Mouse (Mus musculus): ENCODE measurements around the gene Lrrc57. TPM values are rescaled to one million over a fixed set of nuclear protein-coding genes. Genes with fewer than 3 reads are reported as not detected.
"Not testable (repeated sequence)": the region's sequence is repeated elsewhere in the genome, so short reads cannot be mapped to it uniquely, and the experiment has no call there.

Gene Lrrc57
- total and polyA plus RNA-seq, 2 experiments from 2014 or later, result 26.6 to 39.5 TPM

DNA sequence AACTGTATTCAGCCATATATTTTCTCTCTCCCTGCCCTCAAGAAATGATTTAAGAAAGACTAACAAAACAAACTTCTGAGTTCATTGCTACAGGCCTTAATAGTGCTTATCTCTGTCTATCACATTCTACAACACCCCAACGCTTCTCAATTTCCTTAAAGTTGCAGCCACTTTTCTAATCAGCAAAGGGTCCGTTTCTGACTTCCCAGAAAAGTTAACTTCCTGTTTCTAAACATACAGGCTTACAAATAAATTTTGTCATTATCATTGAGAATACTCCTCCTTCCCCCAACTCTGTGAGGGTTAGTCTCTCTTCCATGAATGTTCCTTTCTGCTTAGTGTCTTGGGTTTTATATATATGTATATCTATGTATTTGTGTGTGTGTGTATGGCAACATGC is 44.0 kb downstream of the Lrrc57 start:
- Histone ChIP-seq H3K9me3 (ENCODE audit: low read length) (no peaks in the 10 kb centered on the region), H3K4me3 (ENCODE audit: low read length) (no peak overlapping the region), H3K27ac (no peak overlapping the region), H3K4me1 (ENCODE audit: insufficient read depth, low read length) (peaks cover 10% of the 10 kb centered on the region), H3K9ac (replicated peaks; ENCODE audit: low read length) (no peak overlapping the region), H3K4me2 (ENCODE audit: low read depth, low read length) (no peak overlapping the region), H3K27me3 (ENCODE audit: insufficient read depth, low read length) (no peaks in the 10 kb centered on the region), H3K36me3 (ENCODE audit: insufficient read depth, low read length) (no peaks in the 10 kb centered on the region)
- no peak for DNase-seq (ENCODE audit: low spot score)
- no peak for TF ChIP-seq CTCF (IDR thresholded peaks at IDR 0.05; ENCODE audit: low read depth)
- WGBS, result 91% methylated on average over 2 of the region's 2 CpGs
- no peak for ATAC-seq

GRCm38 (mm10) chr2:120564548-120565188 is 44.7 kb downstream of the Lrrc57 start:
- not testable (repeated sequence) for H3K27ac ChIP-seq; H3K4me3 ChIP-seq (ENCODE audit: low read length); H3K9me3 ChIP-seq (ENCODE audit: low read length); ATAC-seq; H3K4me2 ChIP-seq (ENCODE audit: low read depth, low read length); H3K27me3 ChIP-seq (ENCODE audit: insufficient read depth, low read length); DNase-seq (ENCODE audit: low spot score); H3K36me3 ChIP-seq (ENCODE audit: insufficient read depth, low read length); H3K9ac ChIP-seq (replicated peaks; ENCODE audit: low read length)
- H3K4me1 ChIP-seq (ENCODE audit: insufficient read depth, low read length), result peaks cover 10% of the 10 kb centered on the region
- WGBS, result 96% methylated on average over 4 of the region's 4 CpGs

- 0 out of 2 replicates have a peak, but pooled peaks have one; percentile 4 for TF ChIP-seq CTCF (IDR thresholded peaks at IDR 0.05; ENCODE audit: low read depth)
- WGBS, result under 1% methylated on average over 49 of the region's 50 CpGs
- Histone ChIP-seq H3K27ac (peak within 1 kb of the TSS; percentile 81), H3K4me2 (ENCODE audit: low read depth, low read length) (peak within 1 kb of the TSS; percentile 80), H3K9ac (replicated peaks; ENCODE audit: low read length) (peak within 1 kb of the TSS; percentile 91), H3K4me3 (ENCODE audit: low read length) (peak within 1 kb of the TSS; percentile 94), H3K9me3 (ENCODE audit: low read length) (no peaks in the 10 kb centered on the region), H3K27me3 (ENCODE audit: insufficient read depth, low read length) (no peaks in the 10 kb centered on the region), H3K36me3 (ENCODE audit: insufficient read depth, low read length) (no peaks in the 10 kb centered on the region), H3K4me1 (ENCODE audit: insufficient read depth, low read length) (peaks cover 7% of the 10 kb centered on the region)
- peak; percentile 94 for DNase-seq (ENCODE audit: low spot score)
- peak; percentile 91 for ATAC-seq
Observed at GRCm38 (mm10) chr2:120563235-120563990, 45.9 kb downstream of the Lrrc57 start, which contains the start of gene Zfp106. Zfp106 (minus strand) TSS chr2:120563843.

DNA sequence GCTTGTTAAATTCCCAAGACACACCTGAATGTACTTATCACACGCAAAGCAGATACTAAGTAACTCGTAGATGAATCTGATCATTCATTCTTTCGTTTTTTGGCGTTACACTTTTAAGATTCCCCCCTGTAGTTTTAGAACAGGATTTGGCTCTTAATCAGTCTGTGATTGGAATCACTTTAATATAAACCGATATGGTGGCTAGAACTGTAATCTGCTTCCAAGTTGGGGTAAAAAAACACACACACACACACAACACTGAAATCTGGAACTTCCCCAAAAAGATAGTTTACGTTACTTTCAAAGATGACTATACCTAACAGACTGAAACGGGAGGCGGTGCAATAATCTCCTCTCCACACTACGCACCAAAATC is 46.5 kb downstream of the Lrrc57 start:
- peak overlapping the region; percentile 94 for H3K4me3 ChIP-seq (ENCODE audit: low read length)
- H3K9ac ChIP-seq (replicated peaks; ENCODE audit: low read length), result peak overlapping the region; percentile 91
- H3K36me3 ChIP-seq (ENCODE audit: insufficient read depth, low read length), result no peaks in the 10 kb centered on the region
- H3K27ac ChIP-seq, result peak overlapping the region; percentile 81
- no peaks in the 10 kb centered on the region for H3K27me3 ChIP-seq (ENCODE audit: insufficient read depth, low read length)
- no peak for TF ChIP-seq CTCF (IDR thresholded peaks at IDR 0.05; ENCODE audit: low read depth)
- peaks cover 3% of the 10 kb centered on the region for H3K4me1 ChIP-seq (ENCODE audit: insufficient read depth, low read length)
- no peaks in the 10 kb centered on the region for H3K9me3 ChIP-seq (ENCODE audit: low read length)
- H3K4me2 ChIP-seq (ENCODE audit: low read depth, low read length), result peak overlapping the region; percentile 80
- 22% methylated on average over 9 of the region's 9 CpGs for WGBS
- DNase-seq (ENCODE audit: low spot score), result no peak
- no peak for ATAC-seq

DNA sequence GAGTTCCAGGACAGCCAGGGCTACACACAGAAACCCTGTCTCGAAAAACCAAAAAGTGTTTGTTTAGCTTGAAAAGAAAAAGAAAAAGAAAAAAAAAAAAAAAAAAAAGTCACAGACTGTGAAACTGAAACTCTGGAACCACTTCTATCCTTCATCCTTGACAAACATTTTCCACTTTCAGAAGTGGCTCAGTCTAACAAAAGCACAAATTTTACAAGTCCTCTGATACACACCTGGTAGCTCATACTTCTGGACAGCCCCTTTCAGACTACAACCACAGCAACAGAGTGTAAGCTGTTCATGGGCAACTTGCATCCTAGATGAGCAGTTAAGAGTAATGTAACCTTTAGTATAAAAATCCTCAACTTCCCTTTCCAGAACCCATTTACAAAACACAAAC is 47.8 kb downstream of the Lrrc57 start:
- no peak for TF ChIP-seq CTCF (IDR thresholded peaks at IDR 0.05; ENCODE audit: low read depth)

DNA sequence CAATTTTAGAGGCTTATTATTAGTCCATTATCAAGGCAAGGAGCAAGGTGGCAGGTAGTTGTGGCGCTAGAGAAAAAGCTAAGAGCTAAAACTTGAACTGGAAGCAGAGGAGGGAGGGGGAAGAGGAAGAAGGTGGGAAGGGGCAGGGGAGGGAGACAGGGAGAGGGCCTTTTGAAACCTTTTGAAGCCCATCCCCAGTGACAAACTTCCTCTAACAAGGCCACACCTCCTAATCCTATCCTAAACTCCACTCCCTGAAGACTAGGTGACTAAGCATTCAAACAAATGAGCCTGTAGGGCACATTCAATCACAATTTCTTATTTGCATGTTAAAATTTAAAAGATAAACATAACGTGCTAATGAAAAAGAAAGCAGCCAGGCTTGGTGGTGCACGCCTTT is 50.5 kb downstream of the Lrrc57 start:
- no peaks in the 10 kb centered on the region for H3K36me3 ChIP-seq (ENCODE audit: insufficient read depth, low read length)
- H3K27ac ChIP-seq, result no peak overlapping the region
- no peak overlapping the region for H3K4me2 ChIP-seq (ENCODE audit: low read depth, low read length)
- no peak overlapping the region for H3K9ac ChIP-seq (replicated peaks; ENCODE audit: low read length)
- no peak overlapping the region for H3K4me3 ChIP-seq (ENCODE audit: low read length)
- no peaks in the 10 kb centered on the region for H3K9me3 ChIP-seq (ENCODE audit: low read length)
- no peak for ATAC-seq
- WGBS, result 87% methylated on average over 3 of the region's 3 CpGs
- H3K27me3 ChIP-seq (ENCODE audit: insufficient read depth, low read length), result no peaks in the 10 kb centered on the region
- H3K4me1 ChIP-seq (ENCODE audit: insufficient read depth, low read length), result no peaks in the 10 kb centered on the region
- DNase-seq (ENCODE audit: low spot score), result no peak
- TF ChIP-seq CTCF (IDR thresholded peaks at IDR 0.05; ENCODE audit: low read depth), result no peak

More for the DNA sequence above, 47.8 kb downstream of the Lrrc57 start:
- ATAC-seq, result no peak
- no peaks in the 10 kb centered on the region for H3K27me3 ChIP-seq (ENCODE audit: insufficient read depth, low read length)
- WGBS, result 81% methylated on average over 1 of the region's 1 CpGs
- no peak overlapping the region for H3K9ac ChIP-seq (replicated peaks; ENCODE audit: low read length)
- H3K36me3 ChIP-seq (ENCODE audit: insufficient read depth, low read length), result no peaks in the 10 kb centered on the region
- H3K9me3 ChIP-seq (ENCODE audit: low read length), result no peaks in the 10 kb centered on the region
- no peak for DNase-seq (ENCODE audit: low spot score)
- no peaks in the 10 kb centered on the region for H3K4me1 ChIP-seq (ENCODE audit: insufficient read depth, low read length)
- H3K27ac ChIP-seq, result no peak overlapping the region
- H3K4me2 ChIP-seq (ENCODE audit: low read depth, low read length), result no peak overlapping the region
- no peak overlapping the region for H3K4me3 ChIP-seq (ENCODE audit: low read length)

DNA sequence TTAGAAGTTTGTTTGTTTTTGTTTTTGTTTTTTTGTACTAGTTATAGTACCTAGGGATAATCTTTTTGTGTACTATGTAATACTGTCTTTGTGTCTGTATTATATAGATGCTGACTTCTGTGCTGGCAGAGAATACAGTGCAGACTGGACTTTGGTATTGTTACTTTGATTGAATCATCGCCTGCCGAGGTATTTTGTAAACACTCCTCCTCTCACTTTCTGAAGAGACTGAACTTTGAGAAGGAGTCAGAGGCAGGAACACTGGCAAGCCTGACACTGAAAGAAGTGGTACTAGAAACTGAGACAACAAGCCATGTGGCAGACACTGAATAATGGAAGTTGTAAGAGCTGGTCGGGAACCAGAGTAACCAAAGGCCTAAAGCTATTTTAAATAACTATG is 52.5 kb downstream of the Lrrc57 start:
- no peak overlapping the region for H3K4me3 ChIP-seq (ENCODE audit: low read length)
- no peak for ATAC-seq
- H3K4me2 ChIP-seq (ENCODE audit: low read depth, low read length), result no peak overlapping the region
- H3K27ac ChIP-seq, result no peak overlapping the region
- no peaks in the 10 kb centered on the region for H3K27me3 ChIP-seq (ENCODE audit: insufficient read depth, low read length)
- H3K36me3 ChIP-seq (ENCODE audit: insufficient read depth, low read length), result 0 out of 2 replicates have a peak, but pooled peaks cover 5% of the 10 kb centered on the region
- H3K9ac ChIP-seq (replicated peaks; ENCODE audit: low read length), result no peak overlapping the region
- WGBS, result 63% methylated on average over 3 of the region's 3 CpGs
- DNase-seq (ENCODE audit: low spot score), result no peak
- H3K9me3 ChIP-seq (ENCODE audit: low read length), result no peaks in the 10 kb centered on the region
- no peaks in the 10 kb centered on the region for H3K4me1 ChIP-seq (ENCODE audit: insufficient read depth, low read length)
- TF ChIP-seq CTCF (IDR thresholded peaks at IDR 0.05; ENCODE audit: low read depth), result no peak

Other genes with a start within 250 kb of the Lrrc57 start
- gene Ganc, start 205.6 kb downstream of the Lrrc57 start, total RNA-seq (2014; rRNA removed), result 7.5 and 10.5 TPM in 2 replicates
- gene Ganc, start 205.6 kb downstream of the Lrrc57 start, polyA plus RNA-seq (2015; fragmentation: Nextera tagmentation; extraction: Ambion mirVana), result 8.2 and 9.1 TPM in 2 replicates
- 23.2 and 25.0 TPM in 2 replicates for gene Tmem87a, start 205.4 kb downstream of the Lrrc57 start, total RNA-seq (2014; rRNA removed)
- 7.4 and 7.9 TPM in 2 replicates for gene Tmem87a, start 205.4 kb downstream of the Lrrc57 start, polyA plus RNA-seq (2015; fragmentation: Nextera tagmentation; extraction: Ambion mirVana)
- 0.42 and 5.5 TPM in 2 replicates for gene Capn3, start 153.5 kb downstream of the Lrrc57 start, total RNA-seq (2014; rRNA removed)
- gene Capn3, start 153.5 kb downstream of the Lrrc57 start, polyA plus RNA-seq (2015; fragmentation: Nextera tagmentation; extraction: Ambion mirVana), result 1.2 TPM in 2 replicates
- 58.9 and 61.5 TPM in 2 replicates for gene Zfp106, start 45.7 kb downstream of the Lrrc57 start, total RNA-seq (2014; rRNA removed)
- gene Zfp106, start 45.7 kb downstream of the Lrrc57 start, polyA plus RNA-seq (2015; fragmentation: Nextera tagmentation; extraction: Ambion mirVana), result 40.3 and 41.6 TPM in 2 replicates
- gene Snap23, start 41.8 kb downstream of the Lrrc57 start, total RNA-seq (2014; rRNA removed), result 14.7 and 20.7 TPM in 2 replicates
- 10.7 and 13.1 TPM in 2 replicates for gene Snap23, start 41.8 kb downstream of the Lrrc57 start, polyA plus RNA-seq (2015; fragmentation: Nextera tagmentation; extraction: Ambion mirVana)
- 21.2 and 22.7 TPM in 2 replicates for gene Haus2, start 137 bp downstream of the Lrrc57 start, total RNA-seq (2014; rRNA removed)
- gene Haus2, start 137 bp downstream of the Lrrc57 start, polyA plus RNA-seq (2015; fragmentation: Nextera tagmentation; extraction: Ambion mirVana), result 36.4 and 37.2 TPM in 2 replicates
- 14.2 and 18.5 TPM in 2 replicates for gene Stard9, start 19.6 kb upstream of the Lrrc57 start, total RNA-seq (2014; rRNA removed)
- gene Stard9, start 19.6 kb upstream of the Lrrc57 start, polyA plus RNA-seq (2015; fragmentation: Nextera tagmentation; extraction: Ambion mirVana), result 3.1 TPM in 2 replicates
- 27.0 and 37.8 TPM in 2 replicates for gene Cdan1, start 240.6 kb upstream of the Lrrc57 start, total RNA-seq (2014; rRNA removed)
- 4.9 and 5.9 TPM in 2 replicates for gene Cdan1, start 240.6 kb upstream of the Lrrc57 start, polyA plus RNA-seq (2015; fragmentation: Nextera tagmentation; extraction: Ambion mirVana)
- 60.1 and 63.7 TPM in 2 replicates for gene Ttbk2, start 241.1 kb upstream of the Lrrc57 start, total RNA-seq (2014; rRNA removed)
- gene Ttbk2, start 241.1 kb upstream of the Lrrc57 start, polyA plus RNA-seq (2015; fragmentation: Nextera tagmentation; extraction: Ambion mirVana), result 9.2 and 9.3 TPM in 2 replicates

Data from hindbrain, postnatal 0 days (tissue).